Mouse (Mus musculus) megakaryocyte-erythroid progenitor cell, adult 5-6 weeks (primary cell): ENCODE results near the gene Gcn1l1. TPM values are rescaled to one million over a fixed set of nuclear protein-coding genes. Genes with fewer than 3 reads are reported as not detected.

Experiments used
- total RNA-seq, 2 experiments: library from RNA; stranded (forward) in 1 of 2; stranded (reverse) in 1 of 2; fragments of 200-1000, 215-1000 nt in 1 of 2; fragments of >200 nt in 1 of 2; fragmentation: Nextera tagmentation in 1 of 2; gene quantifications; 2 replicates each; pipeline ENCODE4 v1.2.3; 2014 to 2017

The Gcn1l1 gene
- total RNA-seq, 2 experiments from 2014 or later: 54.2 to 66.1 TPM

Other genes with a start within 250 kb of the Gcn1l1 start
- gene Srsf9, start 238.1 kb upstream of the Gcn1l1 start, total RNA-seq (2014; fragmentation: Nextera tagmentation): 74.7 and 96.0 TPM in 2 replicates
- gene Srsf9, start 238.1 kb upstream of the Gcn1l1 start, total RNA-seq (2017): 61.6 and 108 TPM in 2 replicates
- gene Gatc, start 224.1 kb upstream of the Gcn1l1 start, total RNA-seq (2014; fragmentation: Nextera tagmentation): 31.0 and 41.1 TPM in 2 replicates
- 13.6 and 18.6 TPM in 2 replicates for gene Gatc, start 224.1 kb upstream of the Gcn1l1 start, total RNA-seq (2017)
- gene Triap1, start 224.0 kb upstream of the Gcn1l1 start, total RNA-seq (2014; fragmentation: Nextera tagmentation): 36.8 and 45.8 TPM in 2 replicates
- gene Triap1, start 224.0 kb upstream of the Gcn1l1 start, total RNA-seq (2017): 16.8 and 19.8 TPM in 2 replicates
- gene Cox6a1, start 216.3 kb upstream of the Gcn1l1 start, total RNA-seq (2014; fragmentation: Nextera tagmentation): 744 and 848 TPM in 2 replicates
- gene Cox6a1, start 216.3 kb upstream of the Gcn1l1 start, total RNA-seq (2017): 84.8 and 115 TPM in 2 replicates
- gene Msi1, start 135.7 kb upstream of the Gcn1l1 start, total RNA-seq (2014; fragmentation: Nextera tagmentation): not detected in 2 replicates
- not detected in 2 replicates for gene Msi1, start 135.7 kb upstream of the Gcn1l1 start, total RNA-seq (2017)
- not detected in 2 replicates for gene Pla2g1b, start 99.0 kb upstream of the Gcn1l1 start, total RNA-seq (2014; fragmentation: Nextera tagmentation)
- not detected in 2 replicates for gene Pla2g1b, start 99.0 kb upstream of the Gcn1l1 start, total RNA-seq (2017)
- 10.7 and 20.4 TPM in 2 replicates for gene Sirt4, start 80.5 kb upstream of the Gcn1l1 start, total RNA-seq (2014; fragmentation: Nextera tagmentation)
- gene Sirt4, start 80.5 kb upstream of the Gcn1l1 start, total RNA-seq (2017): 3.4 and 7.2 TPM in 2 replicates
- gene Pxn, start 58.6 kb upstream of the Gcn1l1 start, total RNA-seq (2014; fragmentation: Nextera tagmentation): 31.8 and 34.0 TPM in 2 replicates
- 36.1 and 47.5 TPM in 2 replicates for gene Pxn, start 58.6 kb upstream of the Gcn1l1 start, total RNA-seq (2017)
- gene Rplp0, start 5.8 kb upstream of the Gcn1l1 start, total RNA-seq (2014; fragmentation: Nextera tagmentation): 2,668 and 3,132 TPM in 2 replicates
- gene Rplp0, start 5.8 kb upstream of the Gcn1l1 start, total RNA-seq (2017): 1,591 and 2,082 TPM in 2 replicates
- 51.4 and 53.5 TPM in 2 replicates for gene Rab35, start 66.7 kb downstream of the Gcn1l1 start, total RNA-seq (2014; fragmentation: Nextera tagmentation)
- gene Rab35, start 66.7 kb downstream of the Gcn1l1 start, total RNA-seq (2017): 34.2 and 36.4 TPM in 2 replicates
- 1.4 and 1.5 TPM in 2 replicates for gene Bicdl1, start 166.4 kb downstream of the Gcn1l1 start, total RNA-seq (2014; fragmentation: Nextera tagmentation)
- gene Bicdl1, start 166.4 kb downstream of the Gcn1l1 start, total RNA-seq (2017): 1.3 TPM in 1 of 2 replicates, not detected in the other